Mouse (Mus musculus) A20 (cell line): Measurements from ENCODE around the gene Rnf31.

Experiments used
- DNase-seq: peaks from one replicate; pipeline ENCODE4 v3.0.0-alpha.2; 2011; ENCODE audit warnings: low read depth, low spot score

Gene Rnf31

DNA sequence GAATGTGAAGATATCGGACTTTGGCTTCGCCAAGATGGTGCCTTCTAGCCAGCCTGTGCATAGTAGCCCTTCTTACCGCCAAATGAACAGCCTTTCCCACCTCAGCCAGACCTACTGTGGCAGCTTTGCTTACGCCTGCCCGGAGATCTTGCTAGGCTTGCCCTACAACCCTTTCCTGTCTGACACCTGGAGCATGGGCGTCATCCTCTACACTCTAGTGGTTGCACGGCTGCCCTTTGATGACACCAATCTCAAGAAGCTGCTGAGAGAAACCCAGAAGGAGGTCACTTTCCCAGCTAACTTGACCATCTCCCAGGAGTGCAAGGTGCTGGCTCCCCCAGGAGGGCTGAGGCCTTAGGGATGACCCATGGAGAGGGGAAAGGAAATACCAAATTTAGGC, 60.0 kb downstream of the Rnf31 start:
- no peak for DNase-seq
